Mouse (Mus musculus): ENCODE results near the gene Ccm2.

DNA sequence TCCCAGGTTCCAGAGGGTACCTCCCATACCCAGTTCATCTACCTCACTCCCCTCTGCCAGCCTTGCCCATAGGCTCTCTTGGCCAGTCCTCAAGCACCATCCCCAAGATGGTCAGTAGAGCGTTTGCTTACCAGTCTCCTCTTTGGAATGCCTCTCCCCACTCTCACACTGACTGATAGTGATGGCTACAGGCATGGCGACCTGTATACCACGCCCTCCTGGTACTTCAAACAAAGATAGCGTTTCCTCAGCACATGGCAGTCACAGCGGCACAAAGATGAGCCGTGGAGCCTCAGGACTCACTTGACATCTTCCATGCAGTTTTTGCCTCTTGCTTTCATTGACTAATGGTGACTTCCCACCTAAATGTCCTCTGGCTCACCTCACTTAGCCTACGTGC lies 43.2 kb downstream of the Ccm2 start:
- TF ChIP-seq CTCF (conservative IDR thresholded peaks at IDR 0.05; ENCODE audit: insufficient read depth, insufficient read length, low read depth, low read length) (no peak), POLR2A (IDR thresholded peaks at IDR 0.05; ENCODE audit: low read depth, low read length) (no peak)

All from kidney, adult 2 months (tissue).